Mouse (Mus musculus) gastrocnemius, adult 18-20 months (tissue): ENCODE results near the gene Obp2a. TPM values are rescaled to one million over a fixed set of nuclear protein-coding genes. Genes with fewer than 3 reads are reported as not detected.
"Not testable (repeated sequence)": the region's sequence is repeated elsewhere in the genome, so short reads cannot be mapped to it uniquely, and the experiment has no call there.

Experiments used
- DNase-seq: peaks from one replicate; pipeline ENCODE4 v3.0.0; 2021; ENCODE audit warnings: low spot score
- total RNA-seq, 2 experiments: library from RNA; stranded (reverse); gene quantifications; 2 replicates each; pipeline ENCODE4 v1.2.3; 2021

Gene Obp2a
- total RNA-seq, 2 experiments from 2014 or later = not detected

DNA sequence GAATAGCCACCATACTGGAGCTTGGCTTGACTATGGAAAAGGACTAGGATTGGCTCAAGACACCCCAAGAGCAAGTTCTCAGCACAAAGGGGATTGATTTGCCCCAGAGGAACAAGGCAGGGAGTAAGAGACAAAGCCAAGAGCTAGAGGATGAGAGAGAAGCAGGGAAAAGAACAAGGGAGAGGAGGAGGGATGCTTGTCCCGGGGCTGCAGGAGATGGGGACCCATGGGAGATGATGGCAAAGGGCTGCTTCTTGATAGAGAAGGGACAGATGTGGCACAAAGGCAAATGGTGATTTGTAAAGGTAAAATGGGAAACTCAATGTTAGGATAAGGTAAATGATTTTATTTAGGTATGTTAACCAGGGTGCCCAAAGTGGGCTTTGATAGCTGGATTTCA, 9.2 kb downstream of the Obp2a start:
- DNase-seq = not testable (repeated sequence)

- not testable (repeated sequence) for DNase-seq
Measured at GRCm38 (mm10) chr2:25709791-25710190, 9.9 kb downstream of the Obp2a start.

- DNase-seq = not testable (repeated sequence)
Measured at GRCm38 (mm10) chr2:25711641-25712040, 11.8 kb downstream of the Obp2a start.

GRCm38 (mm10) chr2:25717222-25717621, 17.4 kb downstream of the Obp2a start:
- no peak for DNase-seq

DNA sequence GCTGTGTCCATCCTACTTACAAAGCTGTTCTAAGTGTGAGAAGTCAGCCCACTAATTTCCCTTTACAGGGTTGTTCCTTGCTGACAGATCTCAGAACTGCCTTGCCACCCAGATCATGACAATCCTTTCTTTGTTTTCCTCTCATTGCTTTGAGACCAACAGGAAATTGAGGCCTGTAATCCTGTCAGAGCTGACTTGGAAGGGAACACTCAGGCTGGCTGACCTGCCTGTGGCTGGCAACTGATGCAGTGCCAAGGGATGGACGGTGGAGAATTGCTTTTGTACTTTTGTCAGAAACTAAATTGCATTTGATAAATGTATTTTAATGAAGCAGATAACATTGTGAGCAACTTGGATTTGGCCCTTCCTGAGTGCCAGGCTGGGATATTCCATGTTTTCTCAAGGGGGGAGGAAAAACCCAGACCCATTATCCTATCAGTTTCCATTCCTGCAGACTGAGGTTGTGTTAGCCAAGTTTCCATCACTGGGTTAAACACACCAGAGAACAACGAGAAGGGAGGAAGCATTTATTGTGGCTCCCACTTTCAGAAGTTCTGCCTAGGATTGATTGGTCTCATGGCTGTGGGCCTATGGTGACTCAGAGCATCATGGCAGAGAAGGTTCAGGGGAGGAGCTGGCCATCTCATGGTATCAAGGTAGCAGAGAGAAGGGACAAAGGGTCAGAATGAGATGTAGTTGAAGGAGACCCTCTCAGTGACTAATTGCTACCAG, 33.5 kb downstream of the Obp2a start:
- no peak for DNase-seq

- not testable (repeated sequence) for DNase-seq
Measured at GRCm38 (mm10) chr2:25736709-25737108, 36.9 kb downstream of the Obp2a start, which contains the start of gene Obp2b. TSS of gene Obp2b (plus strand) at chr2:25737009.

DNA sequence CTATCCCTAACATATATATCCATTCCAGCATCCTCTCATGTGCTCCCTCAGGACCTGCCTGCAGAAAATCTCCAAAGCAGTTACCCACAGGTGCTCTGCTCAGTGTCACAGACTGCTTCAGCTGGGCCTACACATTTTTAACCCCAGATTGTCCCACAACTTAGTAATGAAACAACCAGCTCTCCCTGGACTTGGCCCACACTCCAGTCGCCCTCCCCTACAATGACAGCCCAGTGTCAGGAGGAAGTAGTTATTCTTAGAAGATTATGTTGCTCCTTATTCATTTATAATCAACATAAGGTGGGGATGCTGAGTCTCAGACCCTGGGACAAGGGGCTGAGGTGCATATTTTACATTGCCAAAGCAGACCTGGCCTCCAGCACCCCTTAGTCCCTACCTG, 41.8 kb downstream of the Obp2a start:
- no peak for DNase-seq

Other genes starting within 250 kb of the Obp2a start
- 1 to 10 TPM in 1 of 2 experiments, under 1 TPM in 1; 0.39 to 1.0 TPM for gene Clic3, start 243.2 kb upstream of the Obp2a start, total RNA-seq
- gene Paxx, start 238.9 kb upstream of the Obp2a start, total RNA-seq = 10 to 100 TPM; 13.7 to 15.1 TPM
- gene Ptgds, start 230.0 kb upstream of the Obp2a start, total RNA-seq = not detected
- gene Lcn12, start 206.1 kb upstream of the Obp2a start, total RNA-seq = not detected
- gene Fbxw5, start 199.3 kb upstream of the Obp2a start, total RNA-seq = 10 to 100 TPM; 81.5 to 84.3 TPM
- 1 to 10 TPM; 2.0 to 2.1 TPM for gene C8g, start 198.3 kb upstream of the Obp2a start, total RNA-seq
- 10 to 100 TPM; 13.7 to 15.1 TPM for gene Traf2, start 153.1 kb upstream of the Obp2a start, total RNA-seq
- 100 to 1,000 TPM; 179 to 182 TPM for gene Edf1, start 142.2 kb upstream of the Obp2a start, total RNA-seq
- under 1 TPM; 0.12 to 0.34 TPM for gene Mamdc4, start 125.2 kb upstream of the Obp2a start, total RNA-seq
- 10 to 100 TPM; 54.6 to 57.5 TPM for gene Phpt1, start 124.8 kb upstream of the Obp2a start, total RNA-seq
- not detected for gene Ajm1, start 118.3 kb upstream of the Obp2a start, total RNA-seq
- gene Rabl6, start 91.5 kb upstream of the Obp2a start, total RNA-seq = 10 to 100 TPM; 75.3 to 82.5 TPM
- gene Ccdc183, start 82.4 kb upstream of the Obp2a start, total RNA-seq = not detected
- gene Tmem141, start 78.0 kb upstream of the Obp2a start, total RNA-seq = 10 to 100 TPM; 17.1 to 17.3 TPM
- 1 to 10 TPM; 2.4 to 3.0 TPM for gene Fcna, start 72.0 kb upstream of the Obp2a start, total RNA-seq
- gene Lcn8, start 46.9 kb upstream of the Obp2a start, total RNA-seq = 1 to 10 TPM; 4.5 to 5.0 TPM
- not detected for gene Lcn5, start 42.1 kb upstream of the Obp2a start, total RNA-seq
- not detected for gene Lcn6, start 23.3 kb upstream of the Obp2a start, total RNA-seq
- not detected for gene Lcn10, start 17.3 kb upstream of the Obp2a start, total RNA-seq
- 10 to 100 TPM; 15.6 to 16.3 TPM for gene Bmyc, start 6.7 kb downstream of the Obp2a start, total RNA-seq
- gene Obp2b, start 37.0 kb downstream of the Obp2a start, total RNA-seq = not detected
- not detected for gene Lcn3, start 65.5 kb downstream of the Obp2a start, total RNA-seq
- not detected for gene Lcn11, start 77.0 kb downstream of the Obp2a start, total RNA-seq
- gene Gm13539, start 82.2 kb downstream of the Obp2a start, total RNA-seq = not detected
- gene Glt6d1, start 115.8 kb downstream of the Obp2a start, total RNA-seq = not detected
- gene Lcn9, start 123.1 kb downstream of the Obp2a start, total RNA-seq = not detected
- gene Sohlh1, start 147.2 kb downstream of the Obp2a start, total RNA-seq = not detected
- under 1 TPM; 0.34 to 0.47 TPM for gene Kcnt1, start 163.7 kb downstream of the Obp2a start, total RNA-seq